Mouse (Mus musculus) urinary bladder, postnatal 4 days (tissue): ENCODE data around the gene Gm45521.
"Not testable (repeated sequence)": the region's sequence is repeated elsewhere in the genome, so short reads cannot be mapped to it uniquely, and the experiment has no call there.

Experiments
- DNase-seq, 2 experiments: peaks; one replicate each; pipeline ENCODE4 v3.0.0; 2021 to 2022; ENCODE audit warnings: low spot score in 2 of 2

Gm45521 gene

DNA sequence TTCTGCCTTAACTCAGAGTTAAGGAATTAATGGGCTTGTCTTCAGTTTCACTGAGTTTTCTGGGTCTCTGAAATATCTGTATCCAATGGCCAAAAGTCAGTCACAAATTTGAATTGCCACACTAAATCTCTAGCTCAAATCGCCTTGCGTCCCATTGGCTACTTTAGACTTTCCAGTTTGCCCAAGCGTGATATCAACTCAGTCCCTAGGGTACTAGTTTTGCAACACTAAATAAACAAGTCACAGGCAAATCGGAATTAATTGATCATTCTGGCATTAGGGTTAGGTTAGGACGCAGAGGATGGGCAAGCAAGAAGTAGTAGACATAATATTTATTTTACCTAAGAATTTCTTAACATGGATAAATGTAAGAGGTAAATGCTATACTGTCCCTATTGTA is 43.2 kb downstream of the Gm45521 start:
- DNase-seq = no peak

GRCm38 (mm10) chr14:8000831-8001685 is 44.0 kb downstream of the Gm45521 start:
- no peak for DNase-seq

GRCm38 (mm10) chr14:8002432-8003092 is 45.5 kb downstream of the Gm45521 start, which contains the start of gene Abhd6:
TSS of gene Abhd6 (plus strand) at chr14:8002902.
- peak; percentile 79 to 87 for DNase-seq

DNA sequence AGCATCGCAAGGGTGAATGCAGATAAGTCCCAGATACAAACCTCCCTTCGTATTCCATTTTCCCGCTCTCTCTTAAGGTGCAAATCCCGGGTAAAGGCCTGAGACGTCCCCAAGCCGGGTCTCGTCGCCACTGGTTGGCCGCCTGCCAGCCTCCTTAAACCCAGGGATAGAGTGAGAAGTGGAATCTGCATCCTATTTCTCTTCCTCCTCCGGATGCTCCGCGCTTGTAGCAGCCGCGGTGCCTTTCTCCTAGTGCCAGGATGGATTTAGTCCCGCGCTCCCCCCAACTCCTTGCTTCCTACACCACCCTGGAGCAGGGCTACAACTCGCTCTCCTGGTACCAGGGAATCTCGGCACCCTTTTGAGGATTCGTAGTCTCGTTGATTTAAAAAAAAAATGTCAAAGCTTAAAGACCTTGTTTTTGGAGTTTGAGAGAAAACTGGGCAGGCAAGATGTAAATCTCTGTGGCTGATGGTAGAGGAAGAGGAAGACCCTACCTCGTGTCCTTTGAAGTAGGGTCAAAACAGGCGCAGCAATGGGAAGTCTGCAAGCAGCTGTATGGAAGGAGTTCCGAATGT is 46.1 kb downstream of the Gm45521 start:
- peak in 1 of 2 experiments; percentile 64 for DNase-seq

DNA sequence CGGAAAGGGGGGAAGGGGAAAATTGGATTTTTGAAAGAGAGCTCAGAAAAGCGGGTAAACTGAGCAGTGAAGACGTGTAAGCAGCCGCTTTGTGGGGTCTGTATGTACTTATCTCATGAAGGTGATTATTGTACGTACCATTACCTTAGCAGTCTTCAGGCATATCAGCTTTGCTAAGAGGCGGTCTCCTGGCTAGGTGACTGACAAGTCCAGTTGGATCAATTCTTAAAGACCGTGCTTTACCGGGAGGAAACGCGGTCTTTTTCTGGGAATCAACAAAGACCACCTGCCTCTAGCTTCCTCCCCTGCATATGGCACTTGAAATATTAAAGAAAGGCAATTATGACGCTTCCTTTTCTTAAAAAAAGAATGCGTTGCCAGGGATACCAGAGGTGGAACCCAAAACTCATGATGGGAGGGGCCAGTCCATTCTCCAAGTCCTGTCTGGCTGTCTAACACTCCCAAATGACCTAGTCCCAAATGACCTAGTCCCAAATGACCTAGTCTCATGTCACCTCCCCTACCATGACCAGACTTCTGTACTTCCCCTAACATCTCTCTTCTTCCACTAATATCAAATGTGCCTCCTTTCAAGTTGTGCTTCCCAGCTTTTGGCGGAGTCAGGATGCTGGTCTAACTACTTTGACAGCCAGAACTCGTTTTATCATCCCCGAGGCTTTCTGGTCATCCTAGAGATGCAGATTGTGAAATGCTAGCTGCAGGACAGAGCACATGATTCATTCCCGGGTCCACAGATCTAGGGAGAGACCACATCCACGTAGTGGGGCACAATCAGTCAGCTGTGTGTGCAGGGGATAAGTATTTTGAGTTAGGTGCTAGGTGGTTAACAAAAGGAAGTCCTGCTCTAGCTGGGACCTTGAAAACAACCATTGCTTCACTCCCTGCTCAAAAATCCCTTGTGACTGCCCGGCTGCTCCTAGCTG is 46.9 kb downstream of the Gm45521 start:
- no peak for DNase-seq

GRCm38 (mm10) chr14:8006061-8006460 is 49.0 kb downstream of the Gm45521 start:
- DNase-seq = not testable (repeated sequence)

- DNase-seq = no peak
These were observed 50.0 kb downstream of the Gm45521 start for GRCm38 (mm10) chr14:8007084-8007483.

DNA sequence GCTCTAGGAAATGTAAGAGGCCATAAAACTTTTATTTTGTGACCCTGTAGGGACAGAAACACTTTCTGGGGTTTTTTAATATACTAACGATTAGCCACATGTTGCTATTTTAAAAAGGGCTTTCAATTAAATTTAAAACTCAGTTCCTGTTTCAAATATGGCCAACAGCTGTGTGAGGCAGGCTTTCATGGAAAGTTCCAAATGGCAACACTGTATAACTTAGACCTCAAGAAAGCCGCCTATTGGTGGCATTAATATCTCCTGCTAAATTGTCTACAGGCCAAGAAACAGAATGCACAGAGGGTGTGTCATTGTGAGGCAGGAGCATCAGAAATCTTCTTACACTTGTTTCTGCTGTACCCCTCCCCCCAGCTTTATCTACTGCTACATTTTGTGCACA is 50.4 kb downstream of the Gm45521 start:
- DNase-seq = no peak

DNA sequence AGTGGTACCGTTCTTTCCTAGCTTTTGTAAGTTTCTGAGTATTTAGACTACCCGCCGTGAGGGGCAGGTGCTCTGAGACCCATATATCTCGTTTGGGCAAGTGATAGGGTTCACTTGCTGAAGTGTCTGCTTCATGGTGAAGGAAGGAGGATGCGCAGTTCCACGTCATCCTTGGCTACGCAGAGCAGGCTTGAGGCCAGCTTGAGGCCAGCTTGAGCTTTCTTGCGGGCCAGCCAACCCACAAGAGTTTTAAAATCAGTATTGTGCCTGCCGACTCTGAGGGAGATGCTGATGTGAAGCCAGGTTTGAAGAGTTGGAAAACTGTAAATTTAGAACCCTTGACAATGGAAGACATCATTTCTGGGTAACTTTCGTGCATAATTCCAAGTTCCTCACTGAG is 50.8 kb downstream of the Gm45521 start:
- DNase-seq = no peak
